Mouse (Mus musculus): ENCODE measurements at regions not wholly inside any gene's neighbourhood (a gene's known extent, or its start where the extent isn't known, plus 50 kb on each side); places are given as distances from the start of the nearest gene placed in this dataset.

GRCm38 (mm10) chr13:60007593-60007992 is 169.6 kb downstream of the Gas1 start:
- no peak overlapping the region for H3K9ac ChIP-seq (replicated peaks)
- H3K27me3 ChIP-seq (ENCODE audit: control insufficient read depth, insufficient read depth, low read length): no peaks in the 10 kb centered on the region
- no peaks in the 10 kb centered on the region for H3K4me1 ChIP-seq (replicated peaks; ENCODE audit: control insufficient read depth in 2 of 2, insufficient read depth in 2 of 2, low read length in 1 of 2)
- no peak overlapping the region for H3K4me2 ChIP-seq (ENCODE audit: low read depth)
- ATAC-seq (ENCODE audit: insufficient read depth) (no peak), DNase-seq (ENCODE audit: low read depth in 3 of 3, low spot score in 3 of 3) (no peak)
- H3K27ac ChIP-seq: no peak overlapping the region
- TF ChIP-seq EP300 (IDR thresholded peaks at IDR 0.05; ENCODE audit: low read depth) (no peak), CTCF (IDR thresholded peaks at IDR 0.05; ENCODE audit: low read depth) (no peak)
- no peak overlapping the region for H3K4me3 ChIP-seq (ENCODE audit: insufficient read depth in 1 of 2, low read depth in 2 of 2, low read length in 2 of 2)
- WGBS (ENCODE audit: insufficient replicate concordance): 48% methylated on average over 7 of the region's 7 CpGs
- H3K9me3 ChIP-seq (ENCODE audit: control insufficient read depth, low read length): no peaks in the 10 kb centered on the region
- H3K36me3 ChIP-seq (replicated peaks; ENCODE audit: control insufficient read depth, insufficient read depth, low read depth): no peaks in the 10 kb centered on the region

GRCm38 (mm10) chr13:60007031-60007430 is 170.1 kb downstream of the Gas1 start:
- H3K9ac ChIP-seq (replicated peaks): no peak overlapping the region
- 58% methylated on average over 4 of the region's 4 CpGs for WGBS (ENCODE audit: insufficient replicate concordance)
- ATAC-seq (ENCODE audit: insufficient read depth): no peak

GRCm38 (mm10) chr13:60004611-60005010 is 172.6 kb downstream of the Gas1 start:
- TF ChIP-seq EP300 (IDR thresholded peaks at IDR 0.05; ENCODE audit: low read depth) (no peak), CTCF (IDR thresholded peaks at IDR 0.05; ENCODE audit: low read depth) (no peak)
- Histone ChIP-seq H3K4me2 (ENCODE audit: low read depth) (no peak overlapping the region), H3K27me3 (ENCODE audit: control insufficient read depth, insufficient read depth, low read length) (no peaks in the 10 kb centered on the region), H3K36me3 (replicated peaks; ENCODE audit: control insufficient read depth, insufficient read depth, low read depth) (no peaks in the 10 kb centered on the region), H3K9me3 (ENCODE audit: control insufficient read depth, low read length) (no peaks in the 10 kb centered on the region), H3K4me1 (replicated peaks; ENCODE audit: control insufficient read depth in 2 of 2, insufficient read depth in 2 of 2, low read length in 1 of 2) (no peaks in the 10 kb centered on the region), H3K27ac (no peak overlapping the region), H3K9ac (replicated peaks) (no peak overlapping the region), H3K4me3 (ENCODE audit: insufficient read depth in 1 of 2, low read depth in 2 of 2, low read length in 2 of 2) (no peak overlapping the region)
- WGBS (ENCODE audit: insufficient replicate concordance): 69% methylated on average over 2 of the region's 2 CpGs
- DNase-seq (ENCODE audit: low read depth in 3 of 3, low spot score in 3 of 3) (no peak), ATAC-seq (ENCODE audit: insufficient read depth) (no peak)

More at GRCm38 (mm10) chr13:60007031-60007430, 170.1 kb downstream of the Gas1 start:
- no peak overlapping the region for H3K27ac ChIP-seq
- no peaks in the 10 kb centered on the region for H3K36me3 ChIP-seq (replicated peaks; ENCODE audit: control insufficient read depth, insufficient read depth, low read depth)
- H3K4me2 ChIP-seq (ENCODE audit: low read depth): no peak overlapping the region
- DNase-seq (ENCODE audit: low read depth in 3 of 3, low spot score in 3 of 3): no peak
- TF ChIP-seq CTCF (IDR thresholded peaks at IDR 0.05; ENCODE audit: low read depth): no peak
- no peak for TF ChIP-seq EP300 (IDR thresholded peaks at IDR 0.05; ENCODE audit: low read depth)
- no peaks in the 10 kb centered on the region for H3K27me3 ChIP-seq (ENCODE audit: control insufficient read depth, insufficient read depth, low read length)
- H3K4me1 ChIP-seq (replicated peaks; ENCODE audit: control insufficient read depth in 2 of 2, insufficient read depth in 2 of 2, low read length in 1 of 2): no peaks in the 10 kb centered on the region
- H3K4me3 ChIP-seq (ENCODE audit: insufficient read depth in 1 of 2, low read depth in 2 of 2, low read length in 2 of 2): no peak overlapping the region
- no peaks in the 10 kb centered on the region for H3K9me3 ChIP-seq (ENCODE audit: control insufficient read depth, low read length)

GRCm38 (mm10) chr13:60002098-60002497 is 175.1 kb downstream of the Gas1 start:
- H3K4me3 ChIP-seq (ENCODE audit: insufficient read depth in 1 of 2, low read depth in 2 of 2, low read length in 2 of 2): no peak overlapping the region

GRCm38 (mm10) chr13:60001637-60002036 is 175.5 kb downstream of the Gas1 start:
- Histone ChIP-seq H3K4me2 (ENCODE audit: low read depth) (no peak overlapping the region), H3K4me1 (replicated peaks; ENCODE audit: control insufficient read depth in 2 of 2, insufficient read depth in 2 of 2, low read length in 1 of 2) (no peaks in the 10 kb centered on the region)
- TF ChIP-seq EP300 (IDR thresholded peaks at IDR 0.05; ENCODE audit: low read depth): no peak
- TF ChIP-seq CTCF (IDR thresholded peaks at IDR 0.05; ENCODE audit: low read depth): no peak

More at GRCm38 (mm10) chr13:60002098-60002497, 175.1 kb downstream of the Gas1 start:
- Histone ChIP-seq H3K9me3 (ENCODE audit: control insufficient read depth, low read length) (no peaks in the 10 kb centered on the region), H3K27ac (no peak overlapping the region), H3K27me3 (ENCODE audit: control insufficient read depth, insufficient read depth, low read length) (no peaks in the 10 kb centered on the region), H3K4me2 (ENCODE audit: low read depth) (no peak overlapping the region), H3K4me1 (replicated peaks; ENCODE audit: control insufficient read depth in 2 of 2, insufficient read depth in 2 of 2, low read length in 1 of 2) (no peaks in the 10 kb centered on the region), H3K36me3 (replicated peaks; ENCODE audit: control insufficient read depth, insufficient read depth, low read depth) (no peaks in the 10 kb centered on the region), H3K9ac (replicated peaks) (no peak overlapping the region)
- WGBS (ENCODE audit: insufficient replicate concordance): 62% methylated on average over 8 of the region's 8 CpGs
- DNase-seq (ENCODE audit: low read depth in 3 of 3, low spot score in 3 of 3) (no peak), ATAC-seq (ENCODE audit: insufficient read depth) (no peak)
- TF ChIP-seq EP300 (IDR thresholded peaks at IDR 0.05; ENCODE audit: low read depth) (no peak), CTCF (IDR thresholded peaks at IDR 0.05; ENCODE audit: low read depth) (no peak)

More at GRCm38 (mm10) chr13:60001637-60002036, 175.5 kb downstream of the Gas1 start:
- ATAC-seq (ENCODE audit: insufficient read depth) (no peak), DNase-seq (ENCODE audit: low read depth in 3 of 3, low spot score in 3 of 3) (no peak)
- Histone ChIP-seq H3K27me3 (ENCODE audit: control insufficient read depth, insufficient read depth, low read length) (no peaks in the 10 kb centered on the region), H3K4me3 (ENCODE audit: insufficient read depth in 1 of 2, low read depth in 2 of 2, low read length in 2 of 2) (no peak overlapping the region), H3K9me3 (ENCODE audit: control insufficient read depth, low read length) (no peaks in the 10 kb centered on the region), H3K27ac (no peak overlapping the region), H3K36me3 (replicated peaks; ENCODE audit: control insufficient read depth, insufficient read depth, low read depth) (no peaks in the 10 kb centered on the region), H3K9ac (replicated peaks) (no peak overlapping the region)
- WGBS (ENCODE audit: insufficient replicate concordance): 41% methylated on average over 4 of the region's 4 CpGs
